Mouse (Mus musculus) liver, embryonic 14.5 days (tissue): ENCODE results near the gene Hoxa6. TPM values are rescaled to one million over a fixed set of nuclear protein-coding genes. Genes with fewer than 3 reads are reported as not detected.
A peak's percentile ranks its signal among the peaks of the same experiment; 100 is the strongest.

Experiments
- ATAC-seq: fragments of 200-750 bp; cut with Nextera tagmentation; 2 replicates; pipeline ENCODE4 v1.8.0; 2017; ENCODE audit warnings: moderate number of reproducible peaks, mild to moderate bottlenecking, moderate library complexity; ENCODE audit not compliant: insufficient read depth
- DNase-seq, 3 experiments: peaks; one replicate each; pipeline ENCODE4 v3.0.0-alpha.2; 2012 to 2013; ENCODE audit warnings: low read depth in 3 of 3, low spot score in 3 of 3
- H3K27ac ChIP-seq: fragments of 300-500 bp; sonication (generic); 2 replicates; pipeline ENCODE4 v1.5.1; 2014; ENCODE audit warnings: moderate library complexity, mild to moderate bottlenecking, control low read depth, inconsistent platforms
- H3K27me3 ChIP-seq: fragments of 300-500 bp; sonication (generic); 2 replicates; pipeline ENCODE4 v1.6.1; 2014; ENCODE audit warnings: mild to moderate bottlenecking, low read length, moderate library complexity; ENCODE audit not compliant: control insufficient read depth, insufficient read depth
- H3K36me3 ChIP-seq: fragments of 300-500 bp; sonication (generic); replicated peaks from 2 replicates; pipeline ENCODE4 v1.6.1; 2014; ENCODE audit warnings: low read depth; ENCODE audit not compliant: control insufficient read depth, insufficient read depth
- H3K4me1 ChIP-seq, 2 experiments: fragments of 200-500 bp in 1 of 2; fragments of 300-500 bp in 1 of 2; sonication (generic) in 1 of 2; replicated peaks; 2 replicates each; pipeline ENCODE4 v1.6.1; 2012 to 2014; ENCODE audit warnings: antibody characterized with exemption in 1 of 2, inconsistent platforms in 1 of 2, low read length in 1 of 2; ENCODE audit not compliant: control insufficient read depth in 2 of 2, insufficient read depth in 2 of 2
- H3K4me2 ChIP-seq: fragments of 300-500 bp; sonication (generic); 2 replicates; pipeline ENCODE4 v1.6.1; 2014; ENCODE audit warnings: low read depth, mild to moderate bottlenecking, control low read depth, moderate library complexity
- H3K4me3 ChIP-seq, 2 experiments: fragments of 200-500 bp in 1 of 2; fragments of 300-500 bp in 1 of 2; sonication (generic) in 1 of 2; 2 replicates each; pipeline ENCODE4 v1.5.1; 2012 to 2014; ENCODE audit warnings: low read depth in 2 of 2, low read length in 2 of 2, mild to moderate bottlenecking in 2 of 2, control low read depth in 1 of 2, inconsistent platforms in 1 of 2, moderate library complexity in 1 of 2; ENCODE audit not compliant: insufficient read depth in 1 of 2
- H3K9ac ChIP-seq: fragments of 300-500 bp; sonication (generic); replicated peaks from 2 replicates; pipeline ENCODE4 v1.6.1; 2014; ENCODE audit warnings: mild to moderate bottlenecking, control low read depth, moderate library complexity
- H3K9me3 ChIP-seq: fragments of 300-500 bp; sonication (generic); 2 replicates; pipeline ENCODE4 v1.6.1; 2016; ENCODE audit warnings: low read length, mixed read lengths; ENCODE audit not compliant: control insufficient read depth
- CTCF ChIP-seq: IDR thresholded peaks from 2 replicates; pipeline ENCODE4 v1.5.1; 2016; ENCODE audit warnings: antibody characterized with exemption, low read depth, control low read depth
- EP300 ChIP-seq: IDR thresholded peaks from 2 replicates; pipeline ENCODE4 v1.6.1; 2016; ENCODE audit warnings: antibody characterized with exemption, low read depth
- WGBS: fragments of 180-500 bp; shearing (Covaris S2); extraction: QIAGEN DNeasy Blood & Tissue Kit; methylation state at CpG from one replicate; pipeline ENCODE4 v1.1.7; 2014; ENCODE audit not compliant: insufficient replicate concordance; 5-methylcytosine and 5-hydroxymethylcytosine counted together
- polyA plus RNA-seq, 2 experiments: library from polyadenylated mRNA; depleted of rRNA in 1 of 2; stranded (reverse) in 1 of 2; unstranded in 1 of 2; fragments of >200 nt; fragmentation: Nextera tagmentation in 1 of 2; extraction: Ambion mirVana in 1 of 2; gene quantifications; 2 replicates each; pipeline versions ENCODE4 v1.2.1 to v1.2.3; 2012 to 2014

The Hoxa6 gene
- polyA plus RNA-seq, 2 experiments, result not detected

- H3K4me1 ChIP-seq, result 0 out of 4 replicates have a peak, but pooled peaks cover 0 to 3% of the 10 kb centered on the region in 2 experiments
- no peak overlapping the region for H3K4me2 ChIP-seq
- TF ChIP-seq CTCF (no peak), EP300 (no peak)
- no peak for ATAC-seq
- H3K27me3 ChIP-seq, result peaks cover 65% of the 10 kb centered on the region
- no peak for DNase-seq
- H3K9me3 ChIP-seq, result no peaks in the 10 kb centered on the region
- WGBS, result 51% methylated on average over 2 of the region's 2 CpGs
- no peak overlapping the region for H3K9ac ChIP-seq
- H3K27ac ChIP-seq, result no peak overlapping the region
- no peak overlapping the region for H3K4me3 ChIP-seq
- no peaks in the 10 kb centered on the region for H3K36me3 ChIP-seq
Observed at GRCm38 (mm10) chr6:52182030-52182429, 26.5 kb downstream of the Hoxa6 start.

- Histone ChIP-seq H3K9ac (no peak overlapping the region), H3K4me1 (0 out of 4 replicates have a peak, but pooled peaks cover 0 to 3% of the 10 kb centered on the region in 2 experiments), H3K27ac (no peak overlapping the region), H3K9me3 (no peaks in the 10 kb centered on the region), H3K27me3 (peaks cover 67% of the 10 kb centered on the region), H3K4me2 (no peak overlapping the region), H3K36me3 (no peaks in the 10 kb centered on the region), H3K4me3 (no peak overlapping the region)
- ATAC-seq (no peak), DNase-seq (no peak)
- 28% methylated on average over 3 of the region's 3 CpGs for WGBS
- TF ChIP-seq EP300 (no peak), CTCF (no peak)
Observed at GRCm38 (mm10) chr6:52180726-52181125, 27.8 kb downstream of the Hoxa6 start.

DNA sequence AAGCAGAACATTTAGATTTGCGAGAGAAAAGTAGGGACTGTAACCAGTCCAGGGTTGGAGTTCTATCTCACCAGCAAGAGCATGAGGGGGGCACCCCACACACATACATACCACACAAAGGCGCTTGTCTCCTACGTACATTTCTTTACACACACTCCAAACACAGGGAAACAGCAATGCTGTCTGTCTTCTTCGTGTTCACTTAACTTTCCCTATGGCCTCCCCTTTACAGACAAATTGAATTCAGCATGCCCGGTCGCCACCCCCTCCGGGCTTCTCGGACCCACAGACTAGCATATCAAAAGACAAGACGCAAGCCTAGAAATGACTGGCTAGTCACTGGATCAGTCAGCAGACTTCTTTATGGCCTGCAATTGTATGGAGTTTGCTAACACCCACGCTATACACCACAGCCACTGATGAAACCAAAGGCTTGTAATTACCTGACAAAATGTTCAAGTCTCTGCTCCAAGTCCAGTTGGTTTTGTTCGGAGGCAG is 28.3 kb downstream of the Hoxa6 start:
- Histone ChIP-seq H3K27ac (no peak overlapping the region), H3K9me3 (no peaks in the 10 kb centered on the region), H3K27me3 (peaks cover 67% of the 10 kb centered on the region), H3K4me1 (0 out of 4 replicates have a peak, but pooled peaks cover 0 to 3% of the 10 kb centered on the region in 2 experiments), H3K4me2 (no peak overlapping the region), H3K4me3 (no peak overlapping the region), H3K36me3 (no peaks in the 10 kb centered on the region), H3K9ac (no peak overlapping the region)
- WGBS, result 27% methylated on average over 11 of the region's 11 CpGs
- ATAC-seq (no peak), DNase-seq (no peak)
- TF ChIP-seq CTCF, result no peak
- TF ChIP-seq EP300, result no peak

- H3K4me2 ChIP-seq, result peak overlapping the region; percentile 11
- ATAC-seq (no peak), DNase-seq (no peak)
- no peak overlapping the region for H3K27ac ChIP-seq
- TF ChIP-seq EP300, result no peak
- TF ChIP-seq CTCF, result no peak
- H3K36me3 ChIP-seq, result no peaks in the 10 kb centered on the region
- H3K9me3 ChIP-seq, result no peaks in the 10 kb centered on the region
- peaks cover 67% of the 10 kb centered on the region for H3K27me3 ChIP-seq
- H3K4me1 ChIP-seq, result 0 out of 4 replicates have a peak, but pooled peaks cover 0 to 3% of the 10 kb centered on the region in 2 experiments
- 8% methylated on average over 10 of the region's 10 CpGs for WGBS
- peak overlapping the region; percentile 2 to 21; a peak in 2 of 4 replicates for H3K4me3 ChIP-seq
- no peak overlapping the region for H3K9ac ChIP-seq
Observed at GRCm38 (mm10) chr6:52179690-52180089, 28.8 kb downstream of the Hoxa6 start.

DNA sequence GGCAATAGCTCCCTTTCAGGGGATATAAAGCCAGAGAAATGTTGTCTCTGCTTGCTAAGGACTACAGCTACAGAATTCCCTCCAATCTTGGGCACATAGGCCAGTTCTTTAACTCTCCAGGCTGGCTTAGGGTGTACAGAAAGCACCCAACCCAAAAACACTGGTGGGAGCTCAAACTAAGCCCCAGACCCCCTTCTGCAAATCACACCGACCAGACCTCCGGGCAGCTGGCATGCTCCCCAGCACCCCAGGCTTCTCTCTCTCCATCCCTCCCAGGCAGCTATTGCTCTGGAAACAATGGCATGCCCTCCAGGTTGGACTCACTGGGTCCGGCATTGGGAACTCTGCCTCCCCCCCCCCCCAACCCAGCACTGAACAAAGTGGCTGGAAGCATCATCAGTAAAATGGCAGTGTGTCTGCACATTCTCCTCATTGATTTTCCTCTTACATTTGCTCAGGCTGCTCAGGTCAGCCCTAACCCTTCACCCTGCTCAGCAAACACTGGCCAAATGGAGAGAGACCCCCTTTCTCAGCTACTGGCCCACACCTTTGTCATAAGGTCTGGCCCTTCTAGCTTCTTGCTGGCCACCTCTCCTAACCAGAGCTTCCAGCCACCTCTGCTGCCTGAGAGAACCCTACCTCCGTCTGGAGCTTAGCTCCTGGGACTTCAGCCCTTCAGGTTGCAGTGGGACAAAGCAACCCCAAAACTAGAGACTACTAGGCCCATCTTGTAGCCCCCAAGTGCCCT is 29.4 kb downstream of the Hoxa6 start:
- DNase-seq, result no peak
- H3K27me3 ChIP-seq, result peaks cover 70% of the 10 kb centered on the region
- no peaks in the 10 kb centered on the region for H3K36me3 ChIP-seq
- 10% methylated on average over 4 of the region's 4 CpGs for WGBS
- TF ChIP-seq EP300 (no peak), CTCF (no peak)
- no peak for ATAC-seq
- H3K27ac ChIP-seq, result no peak overlapping the region
- H3K9me3 ChIP-seq, result no peaks in the 10 kb centered on the region
- 0 out of 4 replicates have a peak, but pooled peaks cover 0 to 2% of the 10 kb centered on the region in 2 experiments for H3K4me1 ChIP-seq
- H3K4me3 ChIP-seq, result peak overlapping the region in 1 of 2 experiments; percentile 21; a peak in 2 of 4 replicates
- H3K9ac ChIP-seq, result no peak overlapping the region
- H3K4me2 ChIP-seq, result peak overlapping the region; percentile 11
